Mouse (Mus musculus) kidney, postnatal 10 days (tissue): ENCODE measurements at regions not wholly inside any gene's neighbourhood (a gene's known extent, or its start where the extent isn't known, plus 50 kb on each side); places are given as distances from the start of the nearest gene placed in this dataset.

ENCODE experiments used
- DNase-seq: peaks from one replicate; pipeline ENCODE4 v3.0.0; 2021; ENCODE audit warnings: mixed read lengths

DNA sequence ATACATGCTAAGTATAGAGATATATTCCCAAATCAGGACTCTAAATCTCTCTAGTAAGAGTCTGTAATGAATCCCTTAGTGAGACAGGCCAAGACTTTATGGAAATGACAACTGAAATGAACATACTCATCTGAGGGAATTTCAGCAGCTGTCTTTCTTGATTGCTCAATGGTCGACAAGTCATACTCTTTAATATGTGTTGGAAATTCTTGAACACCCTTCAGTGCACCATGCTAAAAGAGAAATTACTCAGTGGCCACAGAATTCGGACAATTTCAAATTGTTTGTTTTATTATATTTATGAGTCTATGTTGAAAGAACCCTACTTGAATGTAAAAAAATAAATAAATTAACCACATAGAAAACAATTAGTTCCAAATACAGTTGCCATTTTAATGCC lies 802.1 kb downstream of the Nr2f2 start:
- no peak for DNase-seq

DNA sequence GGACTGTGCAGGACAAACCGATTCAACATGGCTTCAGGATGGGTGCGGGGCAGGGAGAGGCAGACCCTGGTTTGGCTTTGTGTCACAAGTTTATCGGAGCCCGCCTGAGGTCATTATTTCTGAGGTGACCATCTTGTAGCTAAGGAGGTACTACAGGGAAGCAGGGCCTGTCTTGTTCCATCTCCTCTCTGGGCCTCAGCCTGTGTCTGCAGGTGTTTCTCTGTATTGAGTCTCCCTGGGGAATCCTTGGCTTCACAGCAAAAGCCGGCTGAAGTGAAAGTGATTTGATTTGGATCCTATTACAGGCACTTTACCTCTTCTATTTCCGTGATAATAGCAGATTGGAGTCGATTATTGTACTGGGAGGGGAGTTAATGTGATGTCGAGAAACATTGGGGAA lies 805.7 kb upstream of the Arrdc4 start:
- DNase-seq: no peak

DNA sequence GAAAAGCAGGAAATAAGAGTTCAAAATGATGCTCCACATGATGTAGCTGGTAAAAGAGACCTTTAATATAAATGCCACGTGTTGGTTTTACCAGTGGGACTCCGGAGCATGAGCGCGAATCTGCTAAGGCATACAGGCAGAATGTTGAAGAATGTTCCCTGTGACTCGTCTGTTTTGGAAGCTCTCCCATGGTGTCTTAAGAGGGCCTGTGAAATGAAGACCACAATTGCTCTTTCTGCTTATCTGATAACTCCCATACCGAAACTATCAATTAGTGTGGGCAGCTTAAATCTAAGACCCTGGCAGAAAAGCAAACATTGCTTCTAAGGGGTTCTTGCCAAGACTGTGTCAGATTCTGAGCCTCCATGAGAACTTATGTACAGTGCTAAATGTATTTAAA lies 804.9 kb upstream of the Arrdc4 start:
- DNase-seq: no peak

DNA sequence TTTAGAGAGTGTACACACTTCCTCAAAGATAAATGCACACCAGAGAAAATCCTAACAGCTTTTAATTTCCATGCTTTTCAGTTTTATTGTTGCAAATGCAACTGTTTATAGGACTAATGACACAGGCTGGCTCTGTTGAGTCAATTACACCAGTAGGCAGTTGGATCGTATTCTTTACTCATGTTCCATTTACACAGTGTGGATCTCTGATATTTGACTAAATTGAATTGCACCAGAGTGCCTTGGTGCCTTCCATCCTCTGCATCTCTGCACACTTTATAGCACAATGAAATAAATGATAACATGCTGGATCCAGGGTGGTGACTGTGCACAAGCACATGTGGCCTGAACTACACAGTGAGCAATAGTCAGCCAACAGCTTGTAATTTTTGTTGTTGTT lies 787.0 kb upstream of the Arrdc4 start:
- no peak for DNase-seq

DNA sequence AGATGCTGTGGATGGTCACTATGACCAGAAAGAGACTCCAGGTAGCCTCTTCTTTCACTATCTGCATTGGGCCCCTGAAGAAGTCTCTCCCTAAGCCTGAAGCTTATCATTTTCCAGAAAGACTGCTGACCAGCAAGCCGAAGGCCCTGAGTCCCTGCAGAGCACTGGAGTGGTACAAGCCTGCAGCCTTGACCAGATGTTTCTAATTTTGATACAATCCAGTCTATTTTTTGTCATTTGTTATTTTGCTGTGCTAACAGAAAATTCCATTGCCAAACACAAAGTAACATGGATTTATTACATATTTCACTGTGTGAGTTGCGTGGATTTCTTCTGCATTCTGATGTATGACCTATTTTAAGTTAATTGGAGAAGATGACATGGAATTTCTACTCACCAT lies 764.9 kb upstream of the Arrdc4 start:
- DNase-seq: peak; percentile 5

DNA sequence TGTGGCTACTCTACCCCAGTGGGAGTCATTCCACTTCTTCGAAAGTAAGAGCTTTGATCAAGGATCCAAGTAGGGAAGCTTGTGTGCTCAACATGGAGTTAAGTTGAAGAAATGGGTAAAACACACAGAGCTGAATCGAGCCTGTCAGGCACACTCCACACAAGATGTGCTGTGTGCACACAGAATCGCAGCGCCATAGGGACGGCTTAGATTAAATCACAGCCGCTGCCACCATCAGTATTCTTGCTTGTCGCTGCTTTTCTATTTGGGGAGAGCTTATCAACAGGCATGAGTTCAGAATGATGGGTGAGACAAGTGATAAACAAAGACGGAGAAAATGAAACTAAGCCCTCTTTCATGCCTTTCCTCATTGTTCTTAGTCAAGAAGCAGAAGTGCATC lies 761.3 kb upstream of the Arrdc4 start:
- DNase-seq: no peak

DNA sequence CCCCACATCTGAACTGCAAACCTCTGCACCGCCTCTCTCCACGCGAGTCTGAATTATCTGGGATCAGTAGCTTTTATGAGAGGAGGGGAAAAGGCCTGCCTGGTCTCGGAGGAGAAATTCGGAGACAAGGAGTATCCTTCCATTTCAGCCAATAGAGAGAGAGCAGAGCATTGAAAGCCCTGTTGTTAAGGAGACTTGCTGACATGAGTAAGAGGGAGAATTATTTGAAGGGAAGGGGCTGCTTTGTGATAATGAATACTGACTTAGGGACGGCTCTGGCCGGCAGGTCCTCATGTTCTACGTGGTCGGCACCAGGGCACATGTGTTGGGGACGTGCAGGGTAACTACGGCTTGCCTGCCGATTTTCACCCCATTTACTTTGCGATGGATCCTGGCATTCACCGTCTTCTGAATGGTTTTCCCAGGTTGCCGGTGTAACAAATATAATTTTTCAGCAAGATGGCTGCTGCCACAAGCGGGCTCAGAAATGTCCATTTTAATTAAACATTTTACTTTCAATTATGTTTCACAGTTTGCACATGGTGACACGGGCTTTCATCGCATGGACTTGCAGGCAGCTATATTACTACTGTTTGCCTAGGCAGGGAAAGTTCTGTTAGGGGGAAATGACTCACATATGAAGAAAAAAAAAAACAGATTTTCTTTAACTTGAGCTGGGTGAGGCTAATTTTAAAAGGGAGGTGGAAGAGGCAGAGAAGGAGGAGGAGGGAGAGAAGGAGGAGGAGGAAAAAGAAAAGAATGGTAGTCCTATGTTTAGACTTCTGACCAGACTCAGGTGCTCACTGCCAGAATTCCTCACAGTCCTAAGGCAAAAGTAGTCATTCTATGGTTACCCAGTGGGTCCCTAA lies 744.3 kb upstream of the Arrdc4 start:
- no peak for DNase-seq

DNA sequence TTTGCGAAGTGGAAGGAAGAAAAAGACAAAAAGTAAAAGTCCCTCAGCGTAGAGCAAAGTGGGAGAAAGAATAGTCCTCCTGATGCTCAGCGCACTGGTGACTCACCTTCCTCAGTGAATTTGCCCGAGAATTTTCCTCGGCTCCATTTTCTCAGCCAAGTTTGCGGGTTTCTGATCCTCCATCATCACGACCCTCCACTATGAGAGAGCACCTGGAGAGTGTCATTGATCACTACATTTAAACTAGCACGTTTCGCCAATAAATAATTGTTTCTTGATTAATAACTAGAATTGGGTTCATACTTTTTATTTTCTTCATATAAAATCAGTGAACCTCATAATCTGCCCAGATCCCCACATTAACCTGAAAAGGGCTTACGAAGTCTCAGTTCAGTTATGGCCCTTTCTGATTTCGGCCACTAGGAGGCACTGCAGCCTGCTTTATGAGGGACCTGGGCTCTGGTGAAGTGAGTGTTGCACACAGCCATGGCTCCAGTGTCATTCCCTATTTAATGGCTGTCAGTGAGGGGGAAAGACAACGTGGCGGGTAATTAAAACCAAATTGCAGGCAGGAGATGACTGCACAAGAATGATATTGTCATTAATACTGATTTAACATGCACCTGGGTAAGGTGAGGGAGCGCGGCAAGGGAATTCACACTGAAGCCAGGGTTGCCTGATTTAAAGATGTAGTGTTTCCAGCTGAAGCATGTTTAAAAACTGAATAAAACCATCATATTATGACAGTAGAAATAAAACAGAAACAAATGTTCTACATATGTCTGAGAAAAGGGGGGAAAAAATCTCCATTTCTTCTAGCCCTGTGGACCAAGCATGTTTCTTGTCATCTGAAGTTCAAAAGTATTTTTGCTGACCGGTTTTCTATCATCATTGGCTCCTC lies 741.8 kb upstream of the Arrdc4 start:
- DNase-seq: peak; percentile 90

DNA sequence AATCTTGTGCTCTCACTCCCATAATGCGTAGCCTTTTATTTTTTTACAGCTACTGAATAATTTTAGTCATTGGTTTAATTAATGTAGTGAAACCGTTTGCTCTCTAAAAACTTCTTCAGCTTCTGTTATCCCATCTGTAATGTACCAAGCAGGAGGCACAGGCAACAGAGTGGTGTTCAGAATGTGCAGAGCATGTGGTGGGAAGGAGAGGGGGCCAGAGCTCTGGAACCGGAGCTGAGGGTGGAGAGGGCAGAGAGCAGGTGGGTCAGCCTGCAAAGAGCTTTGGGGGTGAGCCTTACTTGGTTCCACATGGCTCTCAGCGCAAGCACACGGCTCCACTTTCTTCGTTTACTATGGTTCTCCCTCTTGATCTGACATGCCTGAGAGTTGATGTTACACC lies 739.6 kb upstream of the Arrdc4 start:
- DNase-seq: no peak

DNA sequence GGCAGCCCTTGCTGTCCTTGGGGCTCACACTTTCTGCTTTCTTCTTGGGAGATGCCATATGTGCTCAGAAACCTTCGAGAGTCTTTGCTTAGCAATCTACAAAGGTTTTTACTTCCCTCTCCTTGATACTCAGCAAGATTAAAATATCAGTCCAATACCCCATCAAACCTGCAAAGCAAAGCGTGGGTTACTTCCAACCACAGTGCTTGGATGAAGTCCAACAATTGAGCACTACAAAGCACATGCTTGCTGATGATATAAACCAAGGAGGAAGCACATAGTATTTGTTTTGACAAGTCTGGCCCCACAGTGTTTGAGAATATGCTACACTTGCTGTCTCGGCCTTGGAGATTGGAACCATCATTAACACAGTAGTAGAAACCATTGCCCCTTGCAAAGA lies 738.1 kb upstream of the Arrdc4 start:
- DNase-seq: no peak

DNA sequence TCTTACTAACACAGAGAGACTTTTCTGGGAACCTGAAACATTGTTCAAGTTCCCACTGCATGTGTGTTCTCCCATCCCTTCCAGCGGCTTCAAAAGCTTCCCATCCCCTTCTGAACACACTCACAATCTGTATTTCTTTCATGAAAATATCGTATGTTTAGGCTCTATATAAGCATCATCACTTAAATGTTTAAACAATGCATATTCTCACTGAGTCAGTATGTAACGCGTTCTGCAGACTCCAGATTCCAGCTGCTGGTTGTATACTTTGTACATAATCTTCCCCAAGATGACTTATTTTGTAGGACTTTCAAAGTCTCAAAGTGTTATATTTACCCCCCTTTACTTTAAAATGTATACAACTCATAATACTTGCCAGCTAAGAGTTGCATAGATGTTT lies 735.5 kb upstream of the Arrdc4 start:
- no peak for DNase-seq
